Comparison of ENCODE assay signal across 25 mouse cellular contexts in genomic region chr2:142774752-142775151, GRCm38 (mm10).
"Had no signal": no experiment of that assay in that cellular context is flagged by ENCODE, and none has a peak within 500 bp of the region (broad histone marks: within the 10 kb centered on the region; RNA-seq: fewer than 3 reads in every experiment).

No protein-coding gene starts in this region.

- H3K4me1 ChIP-seq: intestine, embryonic 15.5 days; limb, embryonic 12.5 days had no signal

- DNase-seq: gastrocnemius, adult 2 months; gastrocnemius, postnatal 10 days; gastrocnemius, postnatal 25 days; heart, adult 18-20 months; heart, postnatal 10 days; heart, postnatal 4 days; kidney, adult 18-20 months; kidney, adult 8-10 months; kidney, postnatal 14 days; kidney, postnatal 36 days; layer of hippocampus, adult 9-11 months; layer of hippocampus, postnatal 36 days; left cerebral cortex, postnatal 4 days had no signal

- H3K4me3 ChIP-seq: gastrocnemius, adult 2 months; heart, embryonic 10.5 days; heart, embryonic 12.5 days; hindbrain, embryonic 10.5 days; hindbrain, embryonic 12.5 days; intestine, embryonic 15.5 days; limb, embryonic 12.5 days had no signal

- H3K27ac ChIP-seq: gastrocnemius, adult 2 months; heart, embryonic 10.5 days; hindbrain, embryonic 10.5 days; hindbrain, embryonic 12.5 days; hindbrain, embryonic 14.5 days; intestine, embryonic 15.5 days; kidney, postnatal 0 days; limb, embryonic 12.5 days had no signal

- H3K9ac ChIP-seq: heart, embryonic 12.5 days; hindbrain, embryonic 12.5 days; hindbrain, embryonic 14.5 days; intestine, embryonic 15.5 days; limb, embryonic 12.5 days had no signal

- H3K27me3 ChIP-seq: heart, embryonic 12.5 days; hindbrain, embryonic 12.5 days; intestine, embryonic 15.5 days; limb, embryonic 12.5 days had no signal

- H3K36me3 ChIP-seq: heart, embryonic 10.5 days; heart, embryonic 12.5 days; hindbrain, embryonic 10.5 days; hindbrain, embryonic 12.5 days; intestine, embryonic 15.5 days; limb, embryonic 12.5 days had no signal

- H3K4me2 ChIP-seq: heart, embryonic 12.5 days; hindbrain, embryonic 12.5 days; hindbrain, embryonic 14.5 days; intestine, embryonic 15.5 days; limb, embryonic 12.5 days had no signal

- ATAC-seq: forebrain, embryonic 16.5 days; hindbrain, embryonic 16.5 days; inflammation-experienced regulatory T-cells, adult 6 months; intestine, embryonic 15.5 days; intestine, postnatal 0 days had no signal

- H3K9me3 ChIP-seq: heart, embryonic 10.5 days; heart, embryonic 12.5 days; hindbrain, embryonic 10.5 days; hindbrain, embryonic 12.5 days; intestine, embryonic 15.5 days; limb, embryonic 12.5 days had no signal
